Mouse (Mus musculus): ENCODE measurements around the gene Nthl1.
"Not testable (repeated sequence)": the region's sequence is repeated elsewhere in the genome, so short reads cannot be mapped to it uniquely, and the experiment has no call there.

Gene Nthl1

GRCm38 (mm10) chr17:24650070-24650616 lies 17.7 kb downstream of the Nthl1 start, which contains the start of gene Slc9a3r2:
Slc9a3r2 (minus strand) TSS chr17:24650327.
- DNase-seq (ENCODE audit: low spot score in 2 of 2), result peak in 1 of 2 experiments; percentile 52

DNA sequence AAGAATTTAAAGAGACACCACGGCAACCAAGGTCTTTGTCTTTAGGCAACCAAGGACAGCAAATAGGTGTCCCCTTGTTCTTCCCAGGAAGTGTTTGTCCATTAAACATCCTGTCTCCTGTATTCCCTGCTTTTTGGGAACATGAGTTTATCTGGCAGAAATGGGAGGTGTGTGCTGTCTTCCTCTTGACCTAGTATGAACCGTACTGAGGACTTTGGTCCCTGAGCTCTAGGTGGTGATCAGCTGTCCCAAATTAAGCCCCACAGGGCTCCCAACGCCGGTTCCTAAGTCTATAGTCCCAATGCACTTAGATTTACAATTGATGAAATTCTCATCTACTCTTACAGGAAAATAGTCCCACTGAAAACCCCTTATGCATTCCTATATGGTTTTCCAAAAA lies 18.3 kb downstream of the Nthl1 start:
- DNase-seq (ENCODE audit: low spot score in 2 of 2), result no peak

- no peak for DNase-seq (ENCODE audit: low spot score in 2 of 2)
These were observed 19.4 kb downstream of the Nthl1 start for GRCm38 (mm10) chr17:24651835-24652234.

- peak; percentile 59 to 76 for DNase-seq (ENCODE audit: low spot score in 2 of 2)
These were observed 21.7 kb downstream of the Nthl1 start for GRCm38 (mm10) chr17:24653967-24654710.

DNA sequence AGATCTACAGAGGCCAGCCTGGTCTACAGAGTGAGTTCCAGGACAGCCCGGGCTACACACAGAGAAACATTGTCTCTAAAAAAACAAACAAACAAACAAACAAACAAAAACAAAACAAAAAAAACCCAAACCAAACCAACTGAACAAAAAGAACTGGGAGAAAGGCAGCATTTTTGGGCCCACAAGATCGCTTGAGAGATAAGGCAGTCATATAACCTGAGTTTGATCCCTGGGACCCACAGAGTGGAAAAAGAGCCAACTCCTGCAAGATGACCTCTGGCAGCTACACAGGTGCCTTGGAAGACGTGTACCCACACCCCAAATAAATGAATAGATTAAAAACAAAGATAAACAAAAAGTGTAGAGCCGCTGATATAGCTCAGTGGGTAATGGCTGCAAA lies 22.5 kb downstream of the Nthl1 start:
- no peak for DNase-seq (ENCODE audit: low spot score in 2 of 2)

GRCm38 (mm10) chr17:24658017-24658758 lies 25.7 kb downstream of the Nthl1 start, which contains the start of gene Npw:
Npw (minus strand) TSS chr17:24658457.
- DNase-seq (ENCODE audit: low spot score in 2 of 2), result no peak

- DNase-seq (ENCODE audit: low spot score in 2 of 2), result not testable (repeated sequence)
These were observed 34.5 kb downstream of the Nthl1 start for GRCm38 (mm10) chr17:24667011-24667410.

GRCm38 (mm10) chr17:24667416-24667815 lies 34.9 kb downstream of the Nthl1 start:
- DNase-seq (ENCODE audit: low spot score in 2 of 2), result peak in 1 of 2 experiments; percentile 39

- DNase-seq (ENCODE audit: low spot score in 2 of 2), result not testable (repeated sequence)
These were observed 36.7 kb downstream of the Nthl1 start for GRCm38 (mm10) chr17:24669214-24669544.

DNA sequence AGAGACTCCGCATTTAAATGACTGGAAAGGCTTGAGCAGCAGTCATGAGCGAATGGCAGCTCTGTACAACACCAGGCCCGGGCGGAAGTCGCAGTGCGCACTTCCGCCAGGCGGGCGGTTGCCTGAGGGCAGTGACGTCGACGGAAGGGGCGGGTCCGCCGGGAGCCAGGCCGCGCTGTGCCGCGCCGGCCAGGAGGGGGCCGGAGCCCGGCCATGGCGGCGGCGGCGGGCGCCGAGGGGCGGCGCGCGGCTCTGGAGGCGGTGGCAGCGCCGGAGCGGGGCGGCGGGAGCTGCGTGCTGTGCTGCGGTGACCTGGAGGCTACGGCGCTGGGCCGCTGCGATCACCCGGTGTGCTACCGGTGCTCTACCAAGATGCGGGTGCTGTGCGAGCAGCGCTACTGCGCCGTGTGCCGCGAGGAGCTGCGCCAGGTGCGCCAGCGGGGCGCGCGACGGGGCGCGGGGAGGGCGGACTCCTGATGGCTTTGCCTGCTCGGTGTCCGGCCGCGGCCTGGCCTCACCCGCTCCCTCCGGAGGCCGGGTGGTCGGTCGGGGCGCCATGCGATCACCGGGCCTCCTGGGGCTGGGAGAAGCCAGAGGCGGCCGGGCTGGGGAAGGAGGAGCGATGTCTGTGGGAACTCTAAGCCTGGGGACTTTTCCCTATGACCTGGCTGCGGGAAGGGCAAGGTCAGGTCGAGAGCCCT lies 37.2 kb downstream of the Nthl1 start, which contains the start of gene Zfp598:
Zfp598 (plus strand) TSS at position 143 of the 701 bp plus-strand sequence.
- DNase-seq (ENCODE audit: low spot score in 2 of 2), result peak; percentile 85 to 94

GRCm38 (mm10) chr17:24670246-24670844 lies 37.9 kb downstream of the Nthl1 start:
- DNase-seq (ENCODE audit: low spot score in 2 of 2), result no peak

- DNase-seq (ENCODE audit: low spot score in 2 of 2), result no peak
These were observed 38.9 kb downstream of the Nthl1 start for GRCm38 (mm10) chr17:24671346-24671745.

DNA sequence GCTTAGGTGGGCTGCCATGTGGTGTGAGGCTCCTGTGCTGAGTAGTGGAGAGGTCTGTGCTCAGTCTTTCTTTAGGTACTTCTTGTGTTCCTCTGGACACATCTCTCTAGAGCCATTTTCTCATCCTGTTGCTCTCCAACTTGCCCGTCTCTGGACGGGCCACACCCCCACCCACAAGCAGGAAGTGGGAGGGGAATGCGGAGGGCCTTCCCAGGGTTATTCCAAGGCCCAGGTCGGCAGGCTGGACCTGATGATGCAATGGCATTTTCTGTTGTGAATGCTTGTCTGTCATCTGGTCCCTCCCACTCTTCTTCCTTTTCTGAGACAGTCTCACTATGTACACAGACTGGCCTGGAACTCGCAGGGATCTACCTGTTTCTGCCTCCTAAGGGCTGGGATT lies 39.7 kb downstream of the Nthl1 start:
- no peak for DNase-seq (ENCODE audit: low spot score in 2 of 2)

GRCm38 (mm10) chr17:24674277-24674676 lies 41.8 kb downstream of the Nthl1 start:
- DNase-seq (ENCODE audit: low spot score in 2 of 2), result no peak

DNA sequence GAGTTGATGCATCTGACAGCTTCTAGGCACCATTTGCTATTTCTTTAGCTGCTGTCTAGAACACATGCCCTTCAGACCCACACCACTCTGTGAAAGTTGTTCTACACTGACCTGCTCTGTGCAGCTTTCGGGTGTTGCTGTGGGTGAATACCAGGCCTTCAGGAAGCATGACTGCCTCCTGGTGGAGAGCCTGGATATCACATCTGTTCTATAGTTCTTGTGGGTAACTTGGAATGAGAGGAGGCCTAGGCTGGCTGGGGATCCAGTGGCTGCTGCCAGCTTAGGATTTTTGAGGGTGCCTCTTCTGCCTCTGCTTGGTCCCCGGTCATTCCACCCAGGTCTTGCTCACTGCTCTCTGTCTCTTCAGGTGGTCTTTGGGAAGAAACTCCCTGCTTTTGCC lies 43.7 kb downstream of the Nthl1 start:
- peak; percentile 69 to 70 for DNase-seq (ENCODE audit: low spot score in 2 of 2)

DNA sequence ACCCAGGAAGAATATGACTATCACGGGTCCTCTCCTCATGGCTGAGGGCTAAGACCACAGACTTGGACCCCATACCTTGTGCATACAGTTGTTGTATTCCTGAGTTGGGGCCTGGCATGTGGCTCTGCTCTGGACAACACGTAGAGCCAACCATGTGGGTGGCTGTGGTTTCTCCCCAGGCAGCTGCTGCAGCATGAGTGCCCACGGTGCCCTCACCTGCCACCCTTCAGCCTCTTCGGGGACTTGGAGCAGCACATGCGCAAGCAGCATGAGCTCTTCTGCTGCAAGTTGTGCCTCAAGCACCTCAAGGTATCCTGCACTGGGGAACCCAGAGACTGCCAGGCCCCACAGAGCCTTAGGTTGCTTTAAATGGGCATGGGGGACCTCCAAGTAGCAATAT lies 44.4 kb downstream of the Nthl1 start:
- no peak for DNase-seq (ENCODE audit: low spot score in 2 of 2)

- DNase-seq (ENCODE audit: low spot score in 2 of 2), result no peak
These were observed 45.1 kb downstream of the Nthl1 start for GRCm38 (mm10) chr17:24677500-24678080.

- no peak for DNase-seq (ENCODE audit: low spot score in 2 of 2)
These were observed 54.0 kb downstream of the Nthl1 start for GRCm38 (mm10) chr17:24686514-24686913.

DNA sequence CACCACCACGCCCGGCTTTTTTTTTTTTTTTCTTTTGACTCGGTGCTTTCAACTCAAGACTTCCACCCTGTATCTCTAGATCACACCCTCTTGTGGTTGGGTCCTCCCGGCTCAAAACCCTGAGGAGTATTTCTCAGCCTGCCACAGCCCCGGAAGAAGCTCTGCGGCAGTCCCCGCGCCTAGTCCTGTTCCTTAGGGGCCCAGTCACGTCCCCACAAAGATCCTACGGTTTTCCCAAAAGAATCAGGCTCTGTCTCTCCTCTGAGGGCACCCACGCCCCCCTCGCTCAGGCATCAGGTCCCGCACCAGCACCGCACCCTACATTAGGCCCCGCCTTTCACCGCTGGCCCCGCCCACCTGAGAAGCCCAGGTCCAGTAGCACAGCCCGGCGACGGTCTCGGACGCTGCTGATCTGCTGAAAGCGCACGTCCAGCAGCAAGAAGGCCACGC lies 54.7 kb downstream of the Nthl1 start:
- DNase-seq (ENCODE audit: low spot score in 2 of 2), result no peak

DNA sequence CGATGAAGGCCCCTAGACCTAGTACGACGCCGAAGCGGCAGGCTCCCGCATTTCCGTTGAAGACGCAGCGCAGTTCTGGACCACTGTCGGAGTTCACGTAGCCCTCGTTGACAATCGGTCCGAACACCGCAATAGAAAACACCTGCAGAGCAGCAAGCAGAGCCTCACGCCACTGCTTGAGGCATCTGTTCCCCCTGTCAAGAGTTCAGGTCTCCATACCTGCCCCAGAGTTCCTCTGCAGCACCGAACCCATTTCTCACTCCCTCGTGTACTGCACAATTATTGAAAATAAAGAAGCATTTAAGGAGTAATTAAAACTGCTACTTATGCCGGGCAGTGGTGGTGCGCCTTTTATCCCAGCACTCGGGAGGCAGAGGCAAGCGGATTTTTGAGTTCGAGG lies 55.1 kb downstream of the Nthl1 start:
- no peak for DNase-seq (ENCODE audit: low spot score in 2 of 2)

Measured in cerebellum, postnatal 4 days (tissue).